Mouse (Mus musculus) ES-E14 (cell line): ENCODE data around the gene Rnf43.

Source experiments
- CHD2 ChIP-seq: IDR thresholded peaks from 2 replicates; pipeline ENCODE4 v1.6.1; 2014; ENCODE audit warnings: mild to moderate bottlenecking, low read depth, low read length, inconsistent platforms
- HCFC1 ChIP-seq: IDR thresholded peaks from 2 replicates; pipeline ENCODE4 v1.6.1; 2012; ENCODE audit warnings: low read length, inconsistent platforms, borderline replicate concordance; ENCODE audit not compliant: insufficient read depth
- ZC3H11A ChIP-seq: IDR thresholded peaks from 2 replicates; pipeline ENCODE4 v1.6.1; 2012; ENCODE audit warnings: low read depth, mild to moderate bottlenecking, inconsistent platforms, low read length, borderline replicate concordance

DNA sequence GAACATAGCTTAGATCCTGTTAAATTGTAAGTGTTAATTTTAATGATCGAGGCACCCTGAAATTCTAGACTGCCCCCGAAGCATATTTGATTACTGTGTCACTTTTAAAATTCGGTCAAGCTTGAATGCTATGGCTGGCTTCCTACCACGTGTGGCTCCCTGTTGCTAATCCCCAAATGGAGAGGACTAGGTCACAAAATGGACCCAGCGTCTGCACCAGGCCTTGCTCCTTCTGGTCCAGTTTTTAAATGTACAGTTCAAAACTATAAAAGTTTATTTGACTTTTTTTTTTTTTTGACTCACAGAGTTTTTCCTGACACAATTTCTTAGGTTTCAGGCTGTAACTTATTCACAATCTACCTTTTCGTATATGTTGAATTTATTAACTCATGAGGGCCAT lies 2.7 kb downstream of the Rnf43 start:
- no peak for TF ChIP-seq HCFC1
- TF ChIP-seq CHD2, result no peak
- no peak for TF ChIP-seq ZC3H11A
